8 mouse cellular contexts compared by ENCODE assay signal in genomic region chr7:46639692-46640031, GRCm38 (mm10). TPM values are rescaled to one million over a fixed set of nuclear protein-coding genes. Genes with fewer than 3 reads are reported as not detected.
DNase-seq lines count a peak whose midpoint lies in the region; ATAC-seq and TF ChIP-seq lines count a peak whose summit lies in the region.

Gene Sergef (minus strand): TSS chr7:46639807.

- WGBS in embryonic facial prominence, embryonic 13.5 days: 0% methylated on average over 30 of the region's 30 CpGs
- under 1% methylated on average over 30 of the region's 30 CpGs for WGBS in kidney, adult 2 months
- 0% methylated on average over 28 of the region's 30 CpGs for WGBS in limb, embryonic 14.5 days
- 2% methylated on average over 29 of the region's 30 CpGs for WGBS in midbrain, postnatal 0 days

- H3K27ac ChIP-seq in embryonic facial prominence, embryonic 13.5 days: peak within 1 kb of the TSS; percentile 53; the same call in 1 of the 2 replicates
- no peak within 1 kb of the TSS for H3K27ac ChIP-seq in kidney, adult 2 months (ENCODE audit: insufficient read depth, low read depth, low read length)
- H3K27ac ChIP-seq in limb, embryonic 14.5 days (replicated peaks; ENCODE audit: low read depth, low read length): no peak within 1 kb of the TSS; the same call in 1 of the 2 replicates
- H3K27ac ChIP-seq in midbrain, postnatal 0 days (ENCODE audit: low read depth, low read length): peak within 1 kb of the TSS; percentile 92

- no peak for TF ChIP-seq POLR2A in kidney, adult 2 months (IDR thresholded peaks at IDR 0.05; ENCODE audit: low read depth, low read length)
- TF ChIP-seq POLR2A in limb, embryonic 14.5 days (IDR thresholded peaks at IDR 0.05; ENCODE audit: borderline replicate concordance, extremely low read depth, insufficient read depth, insufficient read length): peak; percentile 73; the same call in 1 of the 2 replicates

- peak; percentile 85 for ATAC-seq in embryonic facial prominence, embryonic 13.5 days (ENCODE audit: insufficient number of reproducible peaks, insufficient read depth, low FRiP score, low TSS enrichment, low read depth)
- ATAC-seq in limb, embryonic 14.5 days (ENCODE audit: low FRiP score, low read depth): peak; percentile 97
- ATAC-seq in midbrain, postnatal 0 days (ENCODE audit: low FRiP score): peak; percentile 92

- peak within 1 kb of the TSS; percentile 53 for H3K4me3 ChIP-seq in embryonic facial prominence, embryonic 13.5 days
- H3K4me3 ChIP-seq in kidney, adult 2 months (ENCODE audit: insufficient read depth, low read depth, low read length): peak within 1 kb of the TSS; percentile 68
- H3K4me3 ChIP-seq in limb, embryonic 14.5 days (replicated peaks; ENCODE audit: low read length): peak within 1 kb of the TSS; percentile 63
- H3K4me3 ChIP-seq in midbrain, postnatal 0 days (ENCODE audit: low read depth, low read length): peak within 1 kb of the TSS; percentile 70

- no peaks in the 10 kb centered on the region for H3K9me3 ChIP-seq in embryonic facial prominence, embryonic 13.5 days
- no peaks in the 10 kb centered on the region for H3K9me3 ChIP-seq in limb, embryonic 14.5 days (ENCODE audit: control insufficient read depth, low read length)
- H3K9me3 ChIP-seq in midbrain, postnatal 0 days (ENCODE audit: low read length): no peaks in the 10 kb centered on the region

- no peak for TF ChIP-seq CTCF in kidney, adult 2 months (conservative IDR thresholded peaks at IDR 0.05; ENCODE audit: insufficient read depth, insufficient read length, low read depth, low read length)
- TF ChIP-seq CTCF in midbrain, postnatal 0 days (IDR thresholded peaks at IDR 0.05): no peak

- peaks cover 1% of the 10 kb centered on the region; the same call in 1 of the 2 replicates for H3K36me3 ChIP-seq in embryonic facial prominence, embryonic 13.5 days
- H3K36me3 ChIP-seq in kidney, adult 2 months (ENCODE audit: control insufficient read depth, insufficient read depth, low read length): no peaks in the 10 kb centered on the region
- H3K36me3 ChIP-seq in limb, embryonic 14.5 days (ENCODE audit: control insufficient read depth, insufficient read depth, low read length): no peaks in the 10 kb centered on the region
- H3K36me3 ChIP-seq in midbrain, postnatal 0 days (ENCODE audit: insufficient read depth, low read length): no peaks in the 10 kb centered on the region

- H3K4me1 ChIP-seq in embryonic facial prominence, embryonic 13.5 days: peaks cover 13% of the 10 kb centered on the region
- peaks cover 6% of the 10 kb centered on the region; the same call in 1 of the 2 replicates for H3K4me1 ChIP-seq in kidney, adult 2 months (ENCODE audit: control insufficient read depth, insufficient read depth, low read length)
- no peaks in the 10 kb centered on the region for H3K4me1 ChIP-seq in limb, embryonic 14.5 days (ENCODE audit: control insufficient read depth, insufficient read depth, low read length)
- peaks cover 11% of the 10 kb centered on the region; the same call in 1 of the 2 replicates for H3K4me1 ChIP-seq in midbrain, postnatal 0 days (ENCODE audit: insufficient read depth, low read length)

- H3K27me3 ChIP-seq in embryonic facial prominence, embryonic 13.5 days: peaks cover 9% of the 10 kb centered on the region
- H3K27me3 ChIP-seq in kidney, adult 2 months (replicated peaks; ENCODE audit: control insufficient read depth, insufficient read depth, low read length): no peaks in the 10 kb centered on the region
- H3K27me3 ChIP-seq in limb, embryonic 14.5 days (ENCODE audit: control insufficient read depth, insufficient read depth, low read length): no peaks in the 10 kb centered on the region
- H3K27me3 ChIP-seq in midbrain, postnatal 0 days (ENCODE audit: insufficient read depth, low read length): no peaks in the 10 kb centered on the region

- peak; percentile 93 for DNase-seq in A20 (ENCODE audit: low read depth, low spot score)
- peak; percentile 96 to 97 for DNase-seq in adrenal gland, postnatal 36 days
- DNase-seq in heart, adult 18-20 months: peak; percentile 93 to 94
- DNase-seq in kidney, adult 2 months: peak; percentile 94
- DNase-seq in limb, embryonic 14.5 days (ENCODE audit: low spot score): peak; percentile 68
- peak; percentile 88 for DNase-seq in midbrain, postnatal 0 days (ENCODE audit: low spot score)
- DNase-seq in spleen, postnatal 14 days (ENCODE audit: low spot score in 2 of 2): peak; percentile 65 to 71

- H3K9ac ChIP-seq in embryonic facial prominence, embryonic 13.5 days: peak within 1 kb of the TSS; percentile 72
- peak within 1 kb of the TSS; percentile 69 for H3K9ac ChIP-seq in limb, embryonic 14.5 days (ENCODE audit: low read depth, low read length, severe bottlenecking)
- peak within 1 kb of the TSS; percentile 77 for H3K9ac ChIP-seq in midbrain, postnatal 0 days (replicated peaks; ENCODE audit: low read length, poor library complexity, severe bottlenecking)

- H3K4me2 ChIP-seq in embryonic facial prominence, embryonic 13.5 days: peak within 1 kb of the TSS; percentile 88
- peak within 1 kb of the TSS; percentile 87 for H3K4me2 ChIP-seq in limb, embryonic 14.5 days (replicated peaks; ENCODE audit: low read depth, low read length, severe bottlenecking)
- H3K4me2 ChIP-seq in midbrain, postnatal 0 days (ENCODE audit: low read depth, low read length, poor library complexity, severe bottlenecking): peak within 1 kb of the TSS; percentile 77

RNA-seq across cellular contexts. Expression of gene Sergef, which starts in this region (rescaled TPM):
- total RNA-seq in adrenal gland, postnatal 36 days (2021): 10 to 100 TPM; 21.9 to 22.1 TPM
- polyA plus RNA-seq in embryonic facial prominence, embryonic 13.5 days (2015; fragmentation: Nextera tagmentation; extraction: Ambion mirVana): 15.4 and 17.1 TPM in 2 replicates
- total RNA-seq in heart, adult 18-20 months (2021): 1 to 10 TPM; 3.8 to 5.9 TPM
- polyA plus RNA-seq in kidney, adult 2 months (2012; rRNA removed): 16.0 and 16.8 TPM in 2 replicates
- polyA plus RNA-seq in limb, embryonic 14.5 days (2012; rRNA removed): 12.2 and 12.8 TPM in 2 replicates
- 12.8 and 13.1 TPM in 2 replicates for polyA plus RNA-seq in limb, embryonic 14.5 days (2014; fragmentation: Nextera tagmentation; extraction: Ambion mirVana)
- total RNA-seq in midbrain, postnatal 0 days (2014; rRNA removed): 47.5 and 49.1 TPM in 2 replicates
- 47.8 and 50.9 TPM in 2 replicates for polyA plus RNA-seq in midbrain, postnatal 0 days (2015; fragmentation: Nextera tagmentation; extraction: Ambion mirVana)

Comparison
In these comparisons a context has a peak if more than half of its experiments do, and no peak if none do; other contexts are left out.
1. H3K27ac ChIP-seq: peak in embryonic facial prominence, embryonic 13.5 days (single experiment) and midbrain, postnatal 0 days (single experiment); none in kidney, adult 2 months (single experiment) and limb, embryonic 14.5 days (single experiment).
2. Peak in every context shown above with its lines, with median percentiles within 50 percentile points of each other: DNase-seq, ATAC-seq, H3K4me2 ChIP-seq, H3K4me3 ChIP-seq and H3K9ac ChIP-seq.